Mouse (Mus musculus): ENCODE results near the gene Jkamp.

DNA sequence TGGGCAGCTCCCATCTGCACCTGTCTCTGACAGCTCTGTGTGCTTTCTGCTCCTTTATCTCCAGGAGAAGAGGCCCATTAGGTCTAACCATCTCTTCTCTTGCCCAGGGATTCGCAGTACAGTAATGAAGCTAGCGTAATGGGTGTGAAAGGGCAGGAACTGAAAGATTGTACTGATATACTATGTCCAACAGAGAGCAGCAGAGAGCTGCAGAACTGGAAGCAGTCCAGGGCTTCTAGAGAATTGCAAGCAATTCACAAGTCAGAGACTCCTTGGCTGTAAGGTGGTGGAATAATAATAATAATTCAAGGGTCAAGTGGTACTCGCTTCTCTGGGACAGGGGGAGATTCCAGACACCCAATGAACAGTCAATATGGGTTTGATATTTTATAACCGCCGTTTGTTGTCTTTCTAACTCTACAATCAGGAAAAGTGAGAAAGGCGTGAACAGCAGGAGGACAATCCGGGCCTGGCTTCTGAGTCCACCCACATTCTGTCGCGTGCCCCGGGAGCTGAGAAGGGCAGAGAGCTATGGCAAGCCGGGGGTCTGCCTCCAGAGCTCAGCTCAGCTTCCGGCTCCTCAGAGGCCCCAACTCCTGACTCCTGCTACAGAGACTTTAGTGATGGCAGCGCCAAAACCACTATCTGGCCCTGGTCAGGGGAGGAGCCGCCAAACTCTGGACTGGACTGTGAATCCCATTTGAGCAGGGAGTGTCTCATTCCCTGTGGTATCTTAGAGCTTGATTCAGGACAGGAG, 19.3 kb downstream of the Jkamp start:
- TF ChIP-seq EP300 (IDR thresholded peaks at IDR 0.05), result no peak
- peak; percentile 90 for TF ChIP-seq CTCF (IDR thresholded peaks at IDR 0.05)

All from lung, postnatal 0 days (tissue).